Mouse (Mus musculus) heart, postnatal 0 days (tissue): ENCODE results near the gene Tcf7.

Experiments
- CTCF ChIP-seq: IDR thresholded peaks from 2 replicates; pipeline ENCODE4 v1.5.1; 2016; ENCODE audit warnings: antibody characterized with exemption, control low read depth, low read depth
- EP300 ChIP-seq: IDR thresholded peaks from 2 replicates; pipeline ENCODE4 v1.6.1; 2016; ENCODE audit warnings: antibody characterized with exemption, low read depth

DNA sequence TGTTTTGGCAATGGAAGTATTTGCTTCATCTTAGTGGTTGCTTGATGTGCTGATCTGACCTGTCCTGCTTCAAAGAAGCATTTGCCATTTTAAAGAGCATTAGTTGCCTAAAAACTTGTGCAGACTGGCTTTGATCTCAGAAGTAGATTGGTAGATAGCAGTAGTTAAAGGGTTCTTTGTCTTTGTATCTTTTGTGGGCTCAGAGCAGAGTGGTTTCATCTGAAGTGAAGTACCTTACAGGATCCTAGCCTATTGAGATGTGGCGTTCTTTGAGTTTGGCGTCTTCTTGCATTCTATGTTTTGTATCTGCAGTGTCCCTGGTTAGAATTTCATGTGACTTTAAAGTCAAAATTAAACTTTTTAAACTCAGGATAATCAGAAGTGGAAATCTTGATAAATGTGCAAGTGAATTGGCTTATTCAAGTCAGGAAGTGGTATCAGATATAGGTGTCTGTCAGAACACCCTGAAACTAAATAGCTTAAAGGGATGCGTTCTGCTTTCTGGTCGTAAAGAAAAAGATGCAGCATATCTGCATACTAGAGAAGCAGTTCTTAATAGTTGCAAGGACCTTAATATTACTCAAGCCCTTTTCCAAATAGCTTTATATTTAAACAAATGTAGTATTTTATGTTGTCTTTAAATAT lies 41.8 kb downstream of the Tcf7 start:
- TF ChIP-seq CTCF (no peak), EP300 (no peak)
